Mouse (Mus musculus): ENCODE data around the gene Rab15. TPM values are rescaled to one million over a fixed set of nuclear protein-coding genes. Genes with fewer than 3 reads are reported as not detected.
"Not testable (repeated sequence)": the region's sequence is repeated elsewhere in the genome, so short reads cannot be mapped to it uniquely, and the experiment has no call there.

The Rab15 gene
- total RNA-seq (2021) = 1 to 10 TPM; 1.8 to 4.0 TPM
- long read RNA-seq, experiment 1, partial matches to known transcripts = 0 of 3 reads
- long read RNA-seq, experiment 1, other reads (novel, unspliced or antisense) = 1 of 3 reads
- long read RNA-seq, experiment 2, partial matches to known transcripts = 0 of 1 reads
- long read RNA-seq, experiment 2, other reads (novel, unspliced or antisense) = 1 of 1 reads

GRCm38 (mm10) chr12:76822651-76823041, at the start of gene Rab15:
Rab15 (minus strand) TSS chr12:76822908.
- no peak for DNase-seq

- DNase-seq = no peak
These were observed 46.9 kb upstream of the Rab15 start for GRCm38 (mm10) chr12:76869561-76869960.

- peak in 1 of 2 experiments; percentile 26 for DNase-seq
These were observed 45.9 kb upstream of the Rab15 start for GRCm38 (mm10) chr12:76868463-76869198.

GRCm38 (mm10) chr12:76867586-76868280, 45.0 kb upstream of the Rab15 start:
- DNase-seq = peak; percentile 45 to 55

GRCm38 (mm10) chr12:76865266-76865665, 42.6 kb upstream of the Rab15 start:
- no peak for DNase-seq

- DNase-seq = peak; percentile 65 to 75
These were observed 40.9 kb upstream of the Rab15 start for GRCm38 (mm10) chr12:76863651-76864050.

- DNase-seq = not testable (repeated sequence)
These were observed 36.1 kb upstream of the Rab15 start for GRCm38 (mm10) chr12:76858788-76859187.

- DNase-seq = peak in 1 of 2 experiments; percentile 3
These were observed 34.4 kb upstream of the Rab15 start for GRCm38 (mm10) chr12:76857087-76857486.

GRCm38 (mm10) chr12:76853378-76854142, 30.9 kb upstream of the Rab15 start:
- no peak for DNase-seq

- no peak for DNase-seq
These were observed 29.7 kb upstream of the Rab15 start for GRCm38 (mm10) chr12:76852419-76852818.

GRCm38 (mm10) chr12:76844346-76845061, 21.8 kb upstream of the Rab15 start:
- DNase-seq = no peak

- DNase-seq = no peak
These were observed 17.4 kb upstream of the Rab15 start for GRCm38 (mm10) chr12:76840081-76840480.

GRCm38 (mm10) chr12:76839298-76839697, 16.6 kb upstream of the Rab15 start:
- no peak for DNase-seq

GRCm38 (mm10) chr12:76837844-76838650, 15.3 kb upstream of the Rab15 start:
- no peak for DNase-seq

GRCm38 (mm10) chr12:76837101-76837843, 14.6 kb upstream of the Rab15 start:
- peak; percentile 98 to 99 for DNase-seq

GRCm38 (mm10) chr12:76832704-76833103, 10.0 kb upstream of the Rab15 start:
- DNase-seq = peak in 1 of 2 experiments; percentile 22

GRCm38 (mm10) chr12:76825283-76825682, 2.6 kb upstream of the Rab15 start:
- DNase-seq = no peak

- peak; percentile 45 to 64 for DNase-seq
These were observed 582 bp downstream of the Rab15 start for GRCm38 (mm10) chr12:76822002-76822650.

- DNase-seq = no peak
These were observed 2.1 kb downstream of the Rab15 start for GRCm38 (mm10) chr12:76820615-76821014.
